Mouse (Mus musculus) MEL (cell line): ENCODE data around the gene Fcho1. TPM values are rescaled to one million over a fixed set of nuclear protein-coding genes. Genes with fewer than 3 reads are reported as not detected.

Source experiments
- DNase-seq: peaks from one replicate; pipeline ENCODE4 v3.0.0; 2011; ENCODE audit warnings: low read depth, low spot score
- H3K27ac ChIP-seq: 2 replicates; pipeline ENCODE4 v1.5.1; 2012; ENCODE audit warnings: low read depth, mild to moderate bottlenecking, control low read depth, low read length, moderate library complexity; ENCODE audit not compliant: control insufficient read depth
- H3K27me3 ChIP-seq, 2 experiments: fragments of 150-350 bp in 1 of 2; sonication (generic) in 1 of 2; 2 replicates each; pipeline ENCODE4 v1.6.1; 2012; ENCODE audit warnings: low read length in 2 of 2, mild to moderate bottlenecking in 2 of 2, improper control_type of control experiment in 1 of 2, moderate library complexity in 1 of 2; ENCODE audit not compliant: insufficient read depth in 2 of 2, control insufficient read depth in 1 of 2
- H3K36me3 ChIP-seq, 2 experiments: 2 replicates each; pipeline ENCODE4 v1.6.1; 2012 to 2014; ENCODE audit warnings: low read length in 2 of 2, improper control_type of control experiment in 1 of 2, inconsistent platforms in 1 of 2, mild to moderate bottlenecking in 1 of 2; ENCODE audit not compliant: insufficient read depth in 2 of 2, control insufficient read depth in 1 of 2
- H3K4me1 ChIP-seq, 2 experiments: fragments of 150-350 bp in 1 of 2; sonication (generic) in 1 of 2; 2 replicates each; pipeline ENCODE4 v1.6.1; 2012; ENCODE audit warnings: low read length in 2 of 2, improper control_type of control experiment in 1 of 2, mild to moderate bottlenecking in 1 of 2; ENCODE audit not compliant: insufficient read depth in 2 of 2, control insufficient read depth in 1 of 2
- H3K4me3 ChIP-seq, 2 experiments: fragments of 150-350 bp in 1 of 2; sonication (generic) in 1 of 2; 2 replicates each; pipeline ENCODE4 v1.5.1; 2012; ENCODE audit warnings: low read depth in 2 of 2, low read length in 2 of 2, mild to moderate bottlenecking in 2 of 2, moderate library complexity in 2 of 2, control low read depth in 1 of 2, improper control_type of control experiment in 1 of 2; ENCODE audit not compliant: control insufficient read depth in 1 of 2, insufficient read depth in 1 of 2
- H3K79me2 ChIP-seq: 2 replicates; pipeline ENCODE4 v1.6.1; 2012; ENCODE audit warnings: mild to moderate bottlenecking, low read length, moderate library complexity; ENCODE audit not compliant: control insufficient read depth, poor library complexity, insufficient read depth
- H3K9ac ChIP-seq: 2 replicates; pipeline ENCODE4 v1.6.1; 2012; ENCODE audit warnings: low read depth, mild to moderate bottlenecking, control low read depth, low read length, moderate library complexity; ENCODE audit not compliant: control insufficient read depth, poor library complexity, severe bottlenecking
- H3K9me3 ChIP-seq: fragments of 150-350 bp; sonication (generic); replicated peaks from 2 replicates; pipeline ENCODE4 v1.6.1; 2012; ENCODE audit warnings: mild to moderate bottlenecking, low read length, improper control_type of control experiment, moderate library complexity; ENCODE audit not compliant: insufficient read depth
- CHD2 ChIP-seq: IDR thresholded peaks from 2 replicates; pipeline ENCODE4 v1.6.1; 2011; ENCODE audit warnings: low read length, improper control_type of control experiment
- CTCF ChIP-seq, 3 experiments: IDR thresholded peaks in 2 of 3; conservative IDR thresholded peaks in 1 of 3; 2 replicates each; pipeline ENCODE4 v1.5.1; 2011 to 2012; ENCODE audit warnings: low read length in 3 of 3, low read depth in 2 of 3, mild to moderate bottlenecking in 2 of 3, improper control_type of control experiment in 1 of 3, inconsistent platforms in 1 of 3, mixed read lengths in 1 of 3, moderate library complexity in 1 of 3; ENCODE audit not compliant: control insufficient read depth in 1 of 3, insufficient read depth in 1 of 3, poor library complexity in 1 of 3, severe bottlenecking in 1 of 3
- E2F4 ChIP-seq: IDR thresholded peaks from 2 replicates; pipeline ENCODE4 v1.6.1; 2011; ENCODE audit warnings: low read depth, low read length, improper control_type of control experiment, borderline replicate concordance
- EP300 ChIP-seq, 2 experiments: IDR thresholded peaks; 2 replicates each; pipeline ENCODE4 v1.6.1; 2011; ENCODE audit warnings: improper control_type of control experiment in 2 of 2, low read length in 2 of 2, low read depth in 1 of 2, mild to moderate bottlenecking in 1 of 2
- GABPA ChIP-seq: IDR thresholded peaks from 2 replicates; pipeline ENCODE4 v1.6.1; 2012; ENCODE audit warnings: low read depth, mild to moderate bottlenecking, inconsistent platforms, low read length, improper control_type of control experiment, moderate library complexity
- HCFC1 ChIP-seq: IDR thresholded peaks from 2 replicates; pipeline ENCODE4 v1.6.1; 2012; ENCODE audit warnings: low read depth, mild to moderate bottlenecking, inconsistent platforms, low read length, improper control_type of control experiment, moderate library complexity
- MAZ ChIP-seq: IDR thresholded peaks from 2 replicates; pipeline ENCODE4 v1.6.1; 2012; ENCODE audit warnings: low read depth, mild to moderate bottlenecking, inconsistent platforms, low read length, improper control_type of control experiment
- MEF2A ChIP-seq: IDR thresholded peaks from 2 replicates; pipeline ENCODE4 v1.6.1; 2014; ENCODE audit warnings: low read depth, mild to moderate bottlenecking, inconsistent platforms, low read length, improper control_type of control experiment; ENCODE audit not compliant: poor library complexity, insufficient replicate concordance, severe bottlenecking; ENCODE audit errors: extremely low read depth
- NELFE ChIP-seq: IDR thresholded peaks from 2 replicates; pipeline ENCODE4 v1.6.1; 2011; ENCODE audit warnings: low read depth, low read length, improper control_type of control experiment
- POLR2A ChIP-seq, 2 experiments: IDR thresholded peaks; 2 replicates each; pipeline ENCODE4 v1.6.1; 2011 to 2012; ENCODE audit warnings: low read length in 2 of 2, mild to moderate bottlenecking in 2 of 2, control low read depth in 1 of 2, improper control_type of control experiment in 1 of 2, low read depth in 1 of 2, moderate library complexity in 1 of 2; ENCODE audit not compliant: control insufficient read depth in 1 of 2, insufficient read depth in 1 of 2, poor library complexity in 1 of 2
- SIN3A ChIP-seq: IDR thresholded peaks from 2 replicates; pipeline ENCODE4 v1.6.1; 2012; ENCODE audit warnings: low read length, improper control_type of control experiment, inconsistent platforms
- TAL1 ChIP-seq: IDR thresholded peaks from 2 replicates; pipeline ENCODE4 v1.6.1; 2012; ENCODE audit warnings: mild to moderate bottlenecking, inconsistent platforms, low read length, moderate library complexity, mixed read lengths
- TBP ChIP-seq: IDR thresholded peaks from 2 replicates; pipeline ENCODE4 v1.8.0; 2011; ENCODE audit warnings: low read depth, low read length, improper control_type of control experiment
- TCF12 ChIP-seq: IDR thresholded peaks from 2 replicates; pipeline ENCODE4 v1.6.1; 2014; ENCODE audit warnings: low read depth, mild to moderate bottlenecking, inconsistent platforms, low read length, improper control_type of control experiment, moderate library complexity
- USF1 ChIP-seq: IDR thresholded peaks from 2 replicates; pipeline ENCODE4 v1.6.1; 2014; ENCODE audit warnings: low read depth, mild to moderate bottlenecking, inconsistent platforms, low read length, improper control_type of control experiment, moderate library complexity
- ZC3H11A ChIP-seq: IDR thresholded peaks from 2 replicates; pipeline ENCODE4 v1.6.1; 2012; ENCODE audit warnings: low read depth, mild to moderate bottlenecking, inconsistent platforms, low read length, improper control_type of control experiment
- ZMIZ1 ChIP-seq: IDR thresholded peaks from 2 replicates; pipeline ENCODE4 v1.6.1; 2012; ENCODE audit warnings: low read depth, mild to moderate bottlenecking, inconsistent platforms, low read length, improper control_type of control experiment, moderate library complexity
- polyA plus RNA-seq, 2 experiments: library from polyadenylated mRNA; stranded (reverse) in 1 of 2; unstranded in 1 of 2; fragments of >175 nt in 1 of 2; fragments of >200 nt in 1 of 2; gene quantifications; 2 replicates each; pipeline versions ENCODE4 v1.2.1 to v1.2.4; 2012; ENCODE audit warnings: low replicate concordance in 2 of 2, low read depth in 1 of 2; ENCODE audit not compliant: insufficient read length in 2 of 2, insufficient read depth in 1 of 2, missing spikeins in 1 of 2
- total RNA-seq: library from RNA; depleted of rRNA; stranded (reverse); fragments of 300-350 nt; gene quantifications from 2 replicates; pipeline ENCODE4 v1.2.3, GENCODE M21; 2012

Fcho1 gene
- total and polyA plus RNA-seq, 3 experiments = 3.7 to 6.8 TPM; not detected in 1

DNA sequence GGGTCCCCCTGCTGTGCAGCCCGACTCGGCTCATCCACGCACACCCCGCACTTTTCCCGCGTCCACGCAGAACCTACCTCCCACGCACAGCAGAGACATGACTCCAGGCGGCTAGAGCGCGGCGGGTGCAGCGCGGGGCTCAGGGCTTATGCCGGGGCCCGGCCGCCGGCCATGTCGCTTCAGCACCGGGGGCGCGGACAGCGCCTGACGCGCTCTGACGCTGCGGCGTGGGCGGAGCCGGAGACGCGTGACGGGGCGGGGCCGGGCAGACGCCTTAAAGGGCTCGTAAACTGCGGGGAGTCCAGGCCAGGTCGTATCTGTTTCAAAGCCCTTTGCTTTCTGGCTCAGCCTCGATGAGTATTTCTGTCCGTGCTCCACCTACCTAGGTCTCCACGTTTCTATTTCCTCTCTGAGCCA, 54.0 kb downstream of the Fcho1 start, which contains the start of gene Unc13a (continued):
- TF ChIP-seq TBP (peak; percentile 52; the same call in 1 of the 2 replicates), TAL1 (no peak), NELFE (no peak), POLR2A (IDR thresholded peaks at IDR 0.05; ENCODE audit: control insufficient read depth in 1 of 2, insufficient read depth in 1 of 2, low read depth in 1 of 2, low read length in 2 of 2, poor library complexity in 1 of 2) (peak in 1 of 2 experiments; percentile 62; a peak in 2 of 4 replicates), USF1 (peak; percentile 76), MEF2A (no peak), GABPA (no peak), ZMIZ1 (peak; percentile 55; the same call in 1 of the 2 replicates), CHD2 (no peak), MAZ (peak; percentile 89; the same call in 1 of the 2 replicates), ZC3H11A (no peak), EP300 (IDR thresholded peaks at IDR 0.05; ENCODE audit: low read depth in 1 of 2, low read length in 2 of 2) (0 out of 4 replicates have a peak, but pooled peaks of 1 of the 2 experiments have one; percentile 14), CTCF (IDR thresholded peaks at IDR 0.05 in 2 of 3, conservative IDR thresholded peaks at IDR 0.05 in 1 of 3; ENCODE audit: control insufficient read depth in 1 of 3, insufficient read depth in 1 of 3, low read depth in 2 of 3, low read length in 3 of 3, poor library complexity in 1 of 3, severe bottlenecking in 1 of 3) (no peak), TCF12 (0 out of 2 replicates have a peak, but pooled peaks have one; percentile 27)

DNA sequence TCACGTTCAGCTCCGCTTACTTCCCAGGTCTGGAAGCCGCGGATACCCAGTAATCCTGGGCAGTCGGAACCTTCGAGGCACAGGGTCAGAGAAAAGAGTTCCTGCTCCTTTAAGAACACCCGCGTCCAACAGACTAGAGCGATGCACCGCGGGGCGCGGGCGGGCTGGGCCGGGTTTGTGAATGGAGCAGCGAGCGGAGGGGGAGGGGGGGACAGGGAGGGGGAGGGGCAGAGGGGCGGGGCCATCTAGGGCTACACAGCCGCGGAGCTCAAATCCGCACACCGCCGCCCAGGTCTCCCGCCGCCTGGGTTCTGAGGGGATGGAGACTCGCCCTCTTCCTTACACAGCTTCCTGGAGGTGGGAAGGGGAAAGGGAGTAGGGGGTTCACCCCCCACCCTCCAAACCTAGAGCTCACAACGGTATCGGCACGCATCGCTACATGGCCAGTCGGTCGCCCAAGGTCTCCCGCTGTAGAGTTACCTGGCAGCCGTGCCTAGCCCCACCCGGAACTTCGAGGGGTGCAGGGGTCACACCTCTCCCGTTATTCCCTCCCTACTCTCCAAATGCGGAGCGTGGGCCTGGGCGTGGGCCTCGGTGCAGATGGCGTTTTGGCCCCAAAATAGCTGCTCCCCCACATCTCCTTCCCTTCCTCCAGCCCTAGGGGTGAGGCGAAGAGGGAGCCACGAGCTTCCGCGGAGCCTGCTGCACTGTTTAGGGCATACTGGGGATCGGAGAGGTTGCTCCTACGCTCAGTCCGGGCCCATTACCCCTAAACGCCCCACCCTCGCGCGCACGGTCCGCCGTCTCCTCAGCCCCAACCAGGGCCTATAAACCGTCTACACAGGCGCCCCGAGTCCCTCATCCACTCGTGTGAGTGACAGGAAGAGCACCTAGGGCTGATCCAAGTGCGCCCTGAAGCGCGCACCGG, 54.6 kb downstream of the Fcho1 start:
- peaks cover 0 to 24% of the 10 kb centered on the region in 2 experiments; a peak in 3 of 4 replicates for H3K4me1 ChIP-seq

DNA sequence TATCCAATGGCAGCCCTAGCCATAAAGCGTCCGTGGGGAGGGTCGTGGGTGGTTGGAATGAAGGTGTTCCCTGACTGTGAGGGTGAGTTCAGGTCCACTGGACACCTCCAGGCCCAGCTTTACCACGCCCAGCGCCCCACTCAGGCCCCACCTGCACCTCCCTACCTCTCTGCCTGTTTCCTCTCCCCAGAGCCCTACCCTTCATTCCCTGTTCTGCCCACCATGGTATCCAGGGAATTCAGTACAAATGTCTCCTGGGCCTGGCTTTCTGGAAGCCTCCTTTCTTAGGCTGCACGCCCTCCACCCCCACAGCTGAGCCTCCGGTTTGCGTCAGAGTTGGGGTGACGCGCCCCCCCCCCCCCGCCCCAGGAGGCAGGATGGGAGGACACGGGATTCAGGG, 55.3 kb downstream of the Fcho1 start:
- no peaks in the 10 kb centered on the region for H3K79me2 ChIP-seq
- no peaks in the 10 kb centered on the region for H3K36me3 ChIP-seq
- no peak for DNase-seq
- H3K27me3 ChIP-seq = no peaks in the 10 kb centered on the region
- peaks cover 0 to 20% of the 10 kb centered on the region in 2 experiments; a peak in 3 of 4 replicates for H3K4me1 ChIP-seq
- peak overlapping the region; percentile 57 to 79 for H3K4me3 ChIP-seq
- no peaks in the 10 kb centered on the region for H3K9me3 ChIP-seq
- TF ChIP-seq ZC3H11A (no peak), POLR2A (IDR thresholded peaks at IDR 0.05; ENCODE audit: control insufficient read depth in 1 of 2, insufficient read depth in 1 of 2, low read depth in 1 of 2, low read length in 2 of 2, poor library complexity in 1 of 2) (0 out of 4 replicates have a peak, but pooled peaks of 1 of the 2 experiments have one; percentile 21)
- TF ChIP-seq, all 39 proteins: peak for 1
- Histone ChIP-seq H3K27ac (no peak overlapping the region), H3K9ac (peak overlapping the region; percentile 70)

More for the DNA sequence above, 54.6 kb downstream of the Fcho1 start:
- no peaks in the 10 kb centered on the region for H3K36me3 ChIP-seq
- TF ChIP-seq TBP (no peak), E2F4 (no peak), HCFC1 (peak; percentile 37; the same call in 1 of the 2 replicates), SIN3A (peak; percentile 54; the same call in 1 of the 2 replicates)
- no peak overlapping the region for H3K27ac ChIP-seq
- no peaks in the 10 kb centered on the region for H3K79me2 ChIP-seq
- peak overlapping the region; percentile 67 to 79 for H3K4me3 ChIP-seq
- H3K9me3 ChIP-seq = no peaks in the 10 kb centered on the region
- DNase-seq = peak; percentile 85
- peak overlapping the region; percentile 70 for H3K9ac ChIP-seq
- H3K27me3 ChIP-seq = no peaks in the 10 kb centered on the region
